Mouse (Mus musculus): ENCODE measurements around the gene Olfr1418.

DNA sequence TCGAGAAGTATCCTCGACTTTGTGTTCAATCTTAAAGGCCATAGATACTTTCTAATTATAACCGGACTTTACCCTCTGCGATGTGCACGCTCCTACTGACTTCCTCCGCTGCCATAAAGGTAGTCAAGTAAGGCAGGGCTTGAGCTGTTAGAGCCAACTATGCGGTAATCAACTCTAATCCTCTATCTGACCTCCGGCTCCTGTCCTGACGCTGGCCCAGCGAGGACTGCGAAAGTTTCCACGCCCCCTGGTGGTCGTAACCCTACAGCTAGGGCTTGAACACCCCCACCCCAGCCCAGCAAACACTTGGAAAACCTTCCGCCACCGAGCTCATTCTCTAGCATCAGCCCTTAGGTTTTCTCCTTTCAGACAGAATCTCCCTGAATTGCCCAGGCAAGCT is 41.1 kb downstream of the Olfr1418 start:
- TF ChIP-seq ZC3H11A (IDR thresholded peaks at IDR 0.05; ENCODE audit: borderline replicate concordance, low read depth, low read length) (no peak), MAFK (IDR thresholded peaks at IDR 0.05; ENCODE audit: insufficient read depth, low read depth, low read length) (no peak)
